31 mouse cellular contexts compared by ENCODE assay signal in genomic region chr1:82411521-82411920, GRCm38 (mm10).
DNase-seq lines count a peak whose midpoint lies in the region; ATAC-seq and TF ChIP-seq lines count a peak whose summit lies in the region.
"Had no signal": no experiment of that assay in that cellular context is flagged by ENCODE, and none has a peak within 500 bp of the region (broad histone marks: within the 10 kb centered on the region; RNA-seq: fewer than 3 reads in every experiment).

No protein-coding gene starts in this region.

- ATAC-seq in forebrain, postnatal 0 days: no peak
- ATAC-seq in heart, postnatal 0 days (ENCODE audit: insufficient read depth, low read depth): no peak
- ATAC-seq in lung, postnatal 0 days: peak; percentile 30; the same call in 1 of the 2 replicates
- ATAC-seq: activated CD4-positive, CD25-positive, alpha-beta regulatory T cell, adult 4 months; forebrain, embryonic 14.5 days; hindbrain, embryonic 16.5 days; midbrain, embryonic 15.5 days had no signal

- no peak overlapping the region for H3K9ac ChIP-seq in forebrain, postnatal 0 days
- H3K9ac ChIP-seq in heart, postnatal 0 days (replicated peaks; ENCODE audit: low read depth, low read length): no peak overlapping the region
- no peak overlapping the region for H3K9ac ChIP-seq in lung, postnatal 0 days (replicated peaks; ENCODE audit: low read depth)
- H3K9ac ChIP-seq: limb, embryonic 15.5 days; liver, embryonic 13.5 days; midbrain, embryonic 15.5 days had no signal

- 80% methylated on average over 5 of the region's 5 CpGs for WGBS in forebrain, embryonic 10.5 days
- WGBS in forebrain, postnatal 0 days: 74% methylated on average over 5 of the region's 5 CpGs
- 77% methylated on average over 5 of the region's 5 CpGs for WGBS in heart, postnatal 0 days
- WGBS in lung, postnatal 0 days: 62% methylated on average over 5 of the region's 5 CpGs

- no peak overlapping the region for H3K4me2 ChIP-seq in forebrain, postnatal 0 days (ENCODE audit: low read depth)
- H3K4me2 ChIP-seq in heart, postnatal 0 days (ENCODE audit: low read depth, low read length): no peak overlapping the region
- no peak overlapping the region for H3K4me2 ChIP-seq in lung, postnatal 0 days (replicated peaks; ENCODE audit: low read depth, low read length)
- H3K4me2 ChIP-seq: limb, embryonic 15.5 days; liver, embryonic 13.5 days; midbrain, embryonic 15.5 days had no signal

- H3K9me3 ChIP-seq in forebrain, embryonic 10.5 days: no peaks in the 10 kb centered on the region
- H3K9me3 ChIP-seq in forebrain, postnatal 0 days (ENCODE audit: low read length): no peaks in the 10 kb centered on the region
- no peaks in the 10 kb centered on the region for H3K9me3 ChIP-seq in heart, postnatal 0 days (replicated peaks; ENCODE audit: control insufficient read depth, low read length)
- no peaks in the 10 kb centered on the region for H3K9me3 ChIP-seq in lung, postnatal 0 days (ENCODE audit: low read length)
- H3K9me3 ChIP-seq: limb, embryonic 10.5 days; limb, embryonic 15.5 days; liver, embryonic 13.5 days; megakaryocyte, embryonic 14.5 days; midbrain, embryonic 15.5 days had no signal

- no peak for DNase-seq in forebrain, embryonic 10.5 days (ENCODE audit: extremely low spot score, low spot score)
- no peak for DNase-seq in forebrain, postnatal 0 days
- peak; percentile 61 for DNase-seq in heart, adult 11 months
- no peak for DNase-seq in heart, adult 9 months (ENCODE audit: low spot score in 2 of 2)
- DNase-seq in heart, postnatal 0 days (ENCODE audit: low spot score): no peak
- no peak for DNase-seq in heart, postnatal 10 days
- no peak for DNase-seq in lung, postnatal 0 days (ENCODE audit: low spot score)
- no peak for DNase-seq in lung, postnatal 14 days
- DNase-seq: adrenal gland, adult 2 months; adrenal gland, postnatal 36 days; cerebellum, adult 18-20 months; cerebellum, postnatal 10 days; gastrocnemius, postnatal 36 days; kidney, adult 18-20 months; kidney, postnatal 10 days; layer of hippocampus, adult 9-11 months; liver, embryonic 13.5 days; lung, adult 18-20 months; right cerebral cortex, postnatal 4 days; thymus, adult 18-20 months; thymus, postnatal 25 days had no signal

- no peak for TF ChIP-seq EP300 in heart, postnatal 0 days (IDR thresholded peaks at IDR 0.05; ENCODE audit: low read depth)
- TF ChIP-seq EP300 in lung, postnatal 0 days (IDR thresholded peaks at IDR 0.05): no peak

- no peak overlapping the region for H3K4me3 ChIP-seq in forebrain, embryonic 10.5 days
- no peak overlapping the region for H3K4me3 ChIP-seq in forebrain, postnatal 0 days (ENCODE audit: low read depth, low read length)
- H3K4me3 ChIP-seq in heart, postnatal 0 days (ENCODE audit: low read depth, low read length): no peak overlapping the region
- H3K4me3 ChIP-seq in lung, postnatal 0 days (ENCODE audit: low read depth, low read length): no peak overlapping the region
- H3K4me3 ChIP-seq: erythroblast, embryonic 14.5 days; limb, embryonic 10.5 days; limb, embryonic 15.5 days; liver, embryonic 13.5 days; midbrain, embryonic 15.5 days had no signal

- TF ChIP-seq CTCF in forebrain, postnatal 0 days (IDR thresholded peaks at IDR 0.05; ENCODE audit: low read depth): no peak
- TF ChIP-seq CTCF in heart, postnatal 0 days (IDR thresholded peaks at IDR 0.05; ENCODE audit: low read depth): no peak
- no peak for TF ChIP-seq CTCF in lung, postnatal 0 days (IDR thresholded peaks at IDR 0.05)

- peaks cover 19% of the 10 kb centered on the region for H3K4me1 ChIP-seq in forebrain, embryonic 10.5 days
- no peaks in the 10 kb centered on the region for H3K4me1 ChIP-seq in forebrain, postnatal 0 days (ENCODE audit: insufficient read depth)
- H3K4me1 ChIP-seq in heart, postnatal 0 days (ENCODE audit: control insufficient read depth, insufficient read depth): peaks cover 8% of the 10 kb centered on the region; the same call in 1 of the 2 replicates
- H3K4me1 ChIP-seq in lung, postnatal 0 days (ENCODE audit: insufficient read depth, low read depth, low read length): no peaks in the 10 kb centered on the region
- H3K4me1 ChIP-seq: liver, embryonic 13.5 days; midbrain, embryonic 15.5 days had no signal

- peak overlapping the region; percentile 44; the same call in 1 of the 2 replicates for H3K27ac ChIP-seq in forebrain, embryonic 10.5 days
- no peak overlapping the region for H3K27ac ChIP-seq in forebrain, postnatal 0 days (ENCODE audit: low read depth, low read length)
- peak overlapping the region; percentile 46; the same call in 1 of the 2 replicates for H3K27ac ChIP-seq in heart, postnatal 0 days (ENCODE audit: low read depth)
- no peak overlapping the region for H3K27ac ChIP-seq in lung, postnatal 0 days (ENCODE audit: low read length)
- H3K27ac ChIP-seq: limb, embryonic 10.5 days; limb, embryonic 15.5 days; liver, embryonic 13.5 days; midbrain, embryonic 15.5 days; stomach, postnatal 0 days had no signal

- no peaks in the 10 kb centered on the region for H3K36me3 ChIP-seq in forebrain, embryonic 10.5 days (replicated peaks)
- no peaks in the 10 kb centered on the region for H3K36me3 ChIP-seq in forebrain, postnatal 0 days (ENCODE audit: insufficient read depth)
- H3K36me3 ChIP-seq in heart, postnatal 0 days (replicated peaks; ENCODE audit: control insufficient read depth, insufficient read depth, low read length): no peaks in the 10 kb centered on the region
- no peaks in the 10 kb centered on the region for H3K36me3 ChIP-seq in lung, postnatal 0 days (ENCODE audit: insufficient read depth, low read length)
- H3K36me3 ChIP-seq: limb, embryonic 10.5 days; limb, embryonic 15.5 days; liver, embryonic 13.5 days; midbrain, embryonic 15.5 days had no signal

- intact Hi-C loops in heart, postnatal 10 days (cut with DNase I): no loop called here

- no peaks in the 10 kb centered on the region for H3K27me3 ChIP-seq in forebrain, embryonic 10.5 days (ENCODE audit: poor library complexity, severe bottlenecking)
- no peaks in the 10 kb centered on the region for H3K27me3 ChIP-seq in forebrain, postnatal 0 days (ENCODE audit: insufficient read depth, low read length)
- H3K27me3 ChIP-seq in heart, postnatal 0 days (ENCODE audit: control insufficient read depth, insufficient read depth, low read length): no peaks in the 10 kb centered on the region
- H3K27me3 ChIP-seq in lung, postnatal 0 days (replicated peaks; ENCODE audit: insufficient read depth, low read length): no peaks in the 10 kb centered on the region
- H3K27me3 ChIP-seq: CH12.LX; limb, embryonic 15.5 days; liver, embryonic 13.5 days; megakaryocyte, embryonic 14.5 days had no signal

Comparison
In these comparisons a context has a peak if more than half of its experiments do, and no peak if none do; other contexts are left out.
1. H3K27ac ChIP-seq: peak in forebrain, embryonic 10.5 days (single experiment) and heart, postnatal 0 days (single experiment); none in forebrain, postnatal 0 days (single experiment) and lung, postnatal 0 days (single experiment).